Mouse (Mus musculus): Measurements from ENCODE around the gene Wwox. TPM values are rescaled to one million over a fixed set of nuclear protein-coding genes. Genes with fewer than 3 reads are reported as not detected.

The Wwox gene
- polyA plus RNA-seq, 1 experiment from 2014 or later = 14.9 TPM

DNA sequence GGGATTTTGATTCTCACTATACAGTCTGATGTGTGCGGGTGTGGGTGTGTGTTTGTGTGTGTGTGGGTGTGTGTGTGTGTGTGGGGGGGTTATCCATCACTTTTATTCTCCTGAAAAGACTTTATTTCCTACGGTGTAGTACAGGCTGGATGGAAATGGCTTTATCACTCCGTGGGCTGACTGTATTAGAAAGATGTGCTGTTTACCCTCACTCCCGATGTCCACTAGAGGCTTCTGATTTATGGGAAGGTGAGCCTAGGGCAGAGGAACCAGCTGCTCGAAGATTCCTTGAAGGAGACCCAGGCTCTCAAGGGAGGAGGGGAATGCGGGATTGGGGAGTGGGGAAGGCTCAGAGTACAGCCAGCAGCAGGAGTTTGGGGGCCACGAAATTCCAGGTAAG is 351.3 kb downstream of the Wwox start:
- no peak for ATAC-seq
- H3K9me3 ChIP-seq (ENCODE audit: control insufficient read depth, low read length) = no peaks in the 10 kb centered on the region

DNA sequence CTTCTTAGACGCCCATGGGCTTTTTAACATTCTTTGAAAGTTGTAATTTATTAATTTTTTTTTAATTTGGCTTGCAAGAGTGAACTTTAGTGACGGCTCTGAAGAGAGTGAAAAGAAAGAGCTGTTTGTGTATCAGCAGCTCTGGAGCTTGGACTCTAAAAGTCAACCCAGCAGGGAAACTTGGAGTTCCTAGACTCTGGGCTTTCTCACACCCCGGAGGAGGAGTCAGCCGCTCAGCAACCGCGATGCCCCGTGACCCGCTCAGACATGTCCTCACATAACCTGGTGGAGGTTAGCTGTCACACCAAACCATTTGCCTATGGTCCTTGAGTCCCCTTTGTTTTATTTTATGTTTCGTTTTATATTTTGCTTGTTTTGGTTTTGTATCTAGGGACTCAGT is 354.2 kb downstream of the Wwox start:
- no peaks in the 10 kb centered on the region for H3K27me3 ChIP-seq (replicated peaks; ENCODE audit: control insufficient read depth, insufficient read depth, low read length)
- H3K27ac ChIP-seq (ENCODE audit: low read depth, low read length) = no peak overlapping the region
- no peak overlapping the region for H3K9ac ChIP-seq (ENCODE audit: low read depth, low read length)
- 80% methylated on average over 9 of the region's 9 CpGs for WGBS
- no peak overlapping the region for H3K4me2 ChIP-seq (ENCODE audit: low read length)
- no peak for ATAC-seq
- H3K4me3 ChIP-seq (ENCODE audit: low read length) = no peak overlapping the region
- H3K4me1 ChIP-seq (ENCODE audit: control insufficient read depth, insufficient read depth, low read depth, low read length) = no peaks in the 10 kb centered on the region
- H3K9me3 ChIP-seq (ENCODE audit: control insufficient read depth, low read length) = no peaks in the 10 kb centered on the region
- H3K36me3 ChIP-seq (ENCODE audit: control insufficient read depth, insufficient read depth, low read length) = no peaks in the 10 kb centered on the region

More for the DNA sequence above, 351.3 kb downstream of the Wwox start:
- no peaks in the 10 kb centered on the region for H3K4me1 ChIP-seq (ENCODE audit: control insufficient read depth, insufficient read depth, low read depth, low read length)
- no peak overlapping the region for H3K27ac ChIP-seq (ENCODE audit: low read depth, low read length)
- no peak overlapping the region for H3K9ac ChIP-seq (ENCODE audit: low read depth, low read length)
- H3K27me3 ChIP-seq (replicated peaks; ENCODE audit: control insufficient read depth, insufficient read depth, low read length) = no peaks in the 10 kb centered on the region
- WGBS = 82% methylated on average over 7 of the region's 7 CpGs
- no peaks in the 10 kb centered on the region for H3K36me3 ChIP-seq (ENCODE audit: control insufficient read depth, insufficient read depth, low read length)
- no peak overlapping the region for H3K4me2 ChIP-seq (ENCODE audit: low read length)
- no peak overlapping the region for H3K4me3 ChIP-seq (ENCODE audit: low read length)

- Histone ChIP-seq H3K27ac (ENCODE audit: low read depth, low read length) (no peak overlapping the region), H3K27me3 (replicated peaks; ENCODE audit: control insufficient read depth, insufficient read depth, low read length) (no peaks in the 10 kb centered on the region), H3K4me2 (ENCODE audit: low read length) (no peak overlapping the region), H3K9me3 (ENCODE audit: control insufficient read depth, low read length) (no peaks in the 10 kb centered on the region), H3K4me3 (ENCODE audit: low read length) (no peak overlapping the region), H3K36me3 (ENCODE audit: control insufficient read depth, insufficient read depth, low read length) (no peaks in the 10 kb centered on the region), H3K4me1 (ENCODE audit: control insufficient read depth, insufficient read depth, low read depth, low read length) (no peaks in the 10 kb centered on the region), H3K9ac (ENCODE audit: low read depth, low read length) (no peak overlapping the region)
- 81% methylated on average over 7 of the region's 7 CpGs for WGBS
- ATAC-seq = no peak
Observed at GRCm38 (mm10) chr8:114801428-114802134, 362.1 kb downstream of the Wwox start.

DNA sequence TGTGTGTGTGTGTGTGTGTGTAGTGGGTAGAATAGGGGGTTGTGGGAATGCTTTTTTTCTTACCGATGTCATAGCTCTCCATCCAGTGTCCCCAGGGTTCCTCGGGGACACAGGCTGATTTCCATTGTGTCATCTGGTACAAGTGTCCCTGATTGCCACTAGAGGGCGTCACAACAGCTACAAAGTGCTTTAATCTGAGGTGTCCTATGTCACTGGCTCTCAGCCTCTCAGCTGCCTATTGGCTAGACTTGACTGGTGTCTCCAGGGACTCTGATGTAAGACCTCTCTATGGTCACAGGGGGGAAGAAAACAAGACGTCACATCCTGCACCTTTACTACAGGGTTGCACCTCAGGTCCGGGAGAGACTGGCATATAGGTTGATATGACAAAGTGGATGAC is 363.7 kb downstream of the Wwox start:
- ATAC-seq = no peak
- no peak overlapping the region for H3K4me3 ChIP-seq (ENCODE audit: low read length)
- no peak overlapping the region for H3K4me2 ChIP-seq (ENCODE audit: low read length)
- no peaks in the 10 kb centered on the region for H3K36me3 ChIP-seq (ENCODE audit: control insufficient read depth, insufficient read depth, low read length)
- H3K9me3 ChIP-seq (ENCODE audit: control insufficient read depth, low read length) = no peaks in the 10 kb centered on the region
- 66% methylated on average over 5 of the region's 5 CpGs for WGBS
- no peaks in the 10 kb centered on the region for H3K27me3 ChIP-seq (replicated peaks; ENCODE audit: control insufficient read depth, insufficient read depth, low read length)
- H3K27ac ChIP-seq (ENCODE audit: low read depth, low read length) = no peak overlapping the region
- H3K9ac ChIP-seq (ENCODE audit: low read depth, low read length) = no peak overlapping the region
- no peaks in the 10 kb centered on the region for H3K4me1 ChIP-seq (ENCODE audit: control insufficient read depth, insufficient read depth, low read depth, low read length)

- Histone ChIP-seq H3K27me3 (replicated peaks; ENCODE audit: control insufficient read depth, insufficient read depth, low read length) (no peaks in the 10 kb centered on the region), H3K36me3 (ENCODE audit: control insufficient read depth, insufficient read depth, low read length) (no peaks in the 10 kb centered on the region), H3K4me3 (ENCODE audit: low read length) (no peak overlapping the region), H3K27ac (ENCODE audit: low read depth, low read length) (no peak overlapping the region), H3K4me1 (ENCODE audit: control insufficient read depth, insufficient read depth, low read depth, low read length) (no peaks in the 10 kb centered on the region), H3K9ac (ENCODE audit: low read depth, low read length) (no peak overlapping the region), H3K4me2 (ENCODE audit: low read length) (no peak overlapping the region), H3K9me3 (ENCODE audit: control insufficient read depth, low read length) (no peaks in the 10 kb centered on the region)
- ATAC-seq = no peak
- 84% methylated on average over 9 of the region's 9 CpGs for WGBS
Observed at GRCm38 (mm10) chr8:114806826-114807420, 367.5 kb downstream of the Wwox start.

GRCm38 (mm10) chr8:114807676-114808426 is 368.4 kb downstream of the Wwox start:
- no peak overlapping the region for H3K9ac ChIP-seq (ENCODE audit: low read depth, low read length)
- no peaks in the 10 kb centered on the region for H3K9me3 ChIP-seq (ENCODE audit: control insufficient read depth, low read length)
- no peaks in the 10 kb centered on the region for H3K27me3 ChIP-seq (replicated peaks; ENCODE audit: control insufficient read depth, insufficient read depth, low read length)
- H3K27ac ChIP-seq (ENCODE audit: low read depth, low read length) = no peak overlapping the region
- 54% methylated on average over 22 of the region's 22 CpGs for WGBS
- H3K4me1 ChIP-seq (ENCODE audit: control insufficient read depth, insufficient read depth, low read depth, low read length) = no peaks in the 10 kb centered on the region
- no peak overlapping the region for H3K4me2 ChIP-seq (ENCODE audit: low read length)
- no peak overlapping the region for H3K4me3 ChIP-seq (ENCODE audit: low read length)
- H3K36me3 ChIP-seq (ENCODE audit: control insufficient read depth, insufficient read depth, low read length) = no peaks in the 10 kb centered on the region
- ATAC-seq = no peak

GRCm38 (mm10) chr8:114810470-114810869 is 371.0 kb downstream of the Wwox start:
- H3K4me2 ChIP-seq (ENCODE audit: low read length) = no peak overlapping the region
- H3K9me3 ChIP-seq (ENCODE audit: control insufficient read depth, low read length) = no peaks in the 10 kb centered on the region
- no peaks in the 10 kb centered on the region for H3K36me3 ChIP-seq (ENCODE audit: control insufficient read depth, insufficient read depth, low read length)
- no peaks in the 10 kb centered on the region for H3K27me3 ChIP-seq (replicated peaks; ENCODE audit: control insufficient read depth, insufficient read depth, low read length)
- no peak overlapping the region for H3K27ac ChIP-seq (ENCODE audit: low read depth, low read length)
- no peak for ATAC-seq
- WGBS = 89% methylated on average over 5 of the region's 5 CpGs
- no peak overlapping the region for H3K9ac ChIP-seq (ENCODE audit: low read depth, low read length)
- H3K4me1 ChIP-seq (ENCODE audit: control insufficient read depth, insufficient read depth, low read depth, low read length) = no peaks in the 10 kb centered on the region
- no peak overlapping the region for H3K4me3 ChIP-seq (ENCODE audit: low read length)

DNA sequence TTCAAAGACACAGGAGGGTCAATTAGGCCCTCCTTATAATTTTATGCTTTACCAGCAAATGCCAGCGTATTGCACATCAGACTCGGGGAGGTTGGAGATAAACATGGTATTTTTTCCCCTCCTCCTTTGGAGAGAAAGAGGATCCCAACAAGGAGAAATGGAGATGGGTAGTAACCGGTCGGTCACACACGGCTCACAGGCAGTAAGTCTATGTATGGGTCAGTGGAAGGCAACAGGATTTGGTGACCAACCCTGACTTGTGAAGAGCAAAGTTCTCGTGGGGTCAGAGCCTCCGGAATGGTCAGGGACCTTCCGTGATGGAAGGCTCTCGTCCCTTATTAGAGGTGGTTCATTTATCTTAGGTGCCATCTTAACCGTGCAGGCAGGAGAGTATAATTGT is 374.4 kb downstream of the Wwox start:
- 77% methylated on average over 10 of the region's 10 CpGs for WGBS
- Histone ChIP-seq H3K9ac (ENCODE audit: low read depth, low read length) (no peak overlapping the region), H3K4me1 (ENCODE audit: control insufficient read depth, insufficient read depth, low read depth, low read length) (no peaks in the 10 kb centered on the region), H3K36me3 (ENCODE audit: control insufficient read depth, insufficient read depth, low read length) (no peaks in the 10 kb centered on the region), H3K27me3 (replicated peaks; ENCODE audit: control insufficient read depth, insufficient read depth, low read length) (no peaks in the 10 kb centered on the region), H3K9me3 (ENCODE audit: control insufficient read depth, low read length) (no peaks in the 10 kb centered on the region), H3K27ac (ENCODE audit: low read depth, low read length) (no peak overlapping the region), H3K4me3 (ENCODE audit: low read length) (no peak overlapping the region), H3K4me2 (ENCODE audit: low read length) (no peak overlapping the region)
- no peak for ATAC-seq

Measured in hindbrain, embryonic 16.5 days (tissue).